Mouse (Mus musculus) midbrain, embryonic 12.5 days (tissue): Measurements from ENCODE around the gene Ptov1. TPM values are rescaled to one million over a fixed set of nuclear protein-coding genes. Genes with fewer than 3 reads are reported as not detected.
A peak's percentile ranks its signal among the peaks of the same experiment; 100 is the strongest.

Experiments used
- ATAC-seq: fragments of 200-750 bp; cut with Nextera tagmentation; 2 replicates; pipeline ENCODE4 v1.8.0; 2017; ENCODE audit warnings: low read depth, moderate TSS enrichment, moderate library complexity; ENCODE audit not compliant: low FRiP score
- H3K27ac ChIP-seq: fragments of 300-500 bp; sonication (generic); replicated peaks from 2 replicates; pipeline ENCODE4 v1.5.1; 2016; ENCODE audit warnings: mild to moderate bottlenecking
- H3K27me3 ChIP-seq: fragments of 300-500 bp; sonication (generic); 2 replicates; pipeline ENCODE4 v1.6.1; 2016; ENCODE audit warnings: mild to moderate bottlenecking
- H3K36me3 ChIP-seq: fragments of 300-500 bp; sonication (generic); 2 replicates; pipeline ENCODE4 v1.6.1; 2016
- H3K4me1 ChIP-seq: fragments of 300-500 bp; sonication (generic); 2 replicates; pipeline ENCODE4 v1.6.1; 2016
- H3K4me2 ChIP-seq: fragments of 300-500 bp; sonication (generic); replicated peaks from 2 replicates; pipeline ENCODE4 v1.6.1; 2016; ENCODE audit warnings: mild to moderate bottlenecking, moderate library complexity
- H3K4me3 ChIP-seq: fragments of 300-500 bp; sonication (generic); 2 replicates; pipeline ENCODE4 v1.5.1; 2016; ENCODE audit warnings: mild to moderate bottlenecking
- H3K9ac ChIP-seq: fragments of 300-500 bp; sonication (generic); replicated peaks from 2 replicates; pipeline ENCODE4 v1.6.1; 2016; ENCODE audit warnings: mild to moderate bottlenecking, moderate library complexity
- H3K9me3 ChIP-seq: fragments of 300-500 bp; sonication (generic); 2 replicates; pipeline ENCODE4 v1.6.1; 2016; ENCODE audit warnings: mild to moderate bottlenecking
- WGBS: fragments of 180-500 bp; shearing (Covaris S2); methylation state at CpG from one replicate; pipeline ENCODE4 v1.1.7; 2016; 5-methylcytosine and 5-hydroxymethylcytosine counted together
- polyA plus RNA-seq: library from polyadenylated mRNA; unstranded; fragments of >200 nt; fragmentation: Nextera tagmentation; extraction: Ambion mirVana; gene quantifications from 2 replicates; pipeline ENCODE4 v1.2.1, GENCODE M21; 2016

The Ptov1 gene
- polyA plus RNA-seq, 1 experiment from 2014 or later = 605 TPM

DNA sequence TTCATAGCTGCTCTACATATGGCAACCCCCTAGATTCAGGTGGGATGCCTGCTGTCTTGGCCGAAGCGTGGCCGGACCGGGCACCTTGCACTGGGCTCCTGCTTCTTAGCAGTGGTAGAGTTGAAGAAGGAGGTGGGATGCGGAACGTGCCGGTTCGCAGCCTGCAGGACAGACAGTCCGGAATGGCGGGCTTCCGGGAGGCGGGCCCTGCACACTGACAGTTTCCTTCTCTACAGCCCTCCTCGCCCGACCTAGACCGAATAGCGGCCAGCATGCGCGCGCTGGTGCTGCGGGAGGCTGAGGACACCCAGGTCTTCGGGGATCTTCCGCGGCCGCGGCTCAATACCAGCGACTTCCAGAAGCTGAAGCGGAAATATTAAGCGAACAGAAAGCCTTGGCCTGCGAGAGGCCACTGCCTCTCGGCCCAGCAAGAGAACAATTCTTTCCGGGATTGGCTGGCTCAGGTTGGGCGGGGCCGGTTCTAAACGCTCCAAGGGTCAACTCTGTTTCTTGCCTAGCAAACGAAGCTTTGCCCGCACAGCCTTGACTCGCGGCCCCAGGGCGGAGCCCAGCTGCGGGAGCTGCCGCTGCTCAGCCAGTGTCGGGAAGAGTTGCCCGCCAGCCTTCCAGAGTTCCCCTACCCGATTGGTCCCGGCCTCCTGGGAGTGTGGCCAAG lies 15.1 kb downstream of the Ptov1 start:
- Histone ChIP-seq H3K4me2 (peak overlapping the region; percentile 77), H3K27me3 (no peaks in the 10 kb centered on the region), H3K9me3 (no peaks in the 10 kb centered on the region), H3K4me1 (peaks cover 60% of the 10 kb centered on the region), H3K9ac (peak overlapping the region; percentile 69), H3K36me3 (peaks cover 14% of the 10 kb centered on the region), H3K4me3 (peak overlapping the region; percentile 46), H3K27ac (peak overlapping the region; percentile 90)
- under 1% methylated on average over 45 of the region's 45 CpGs for WGBS
- no peak for ATAC-seq

DNA sequence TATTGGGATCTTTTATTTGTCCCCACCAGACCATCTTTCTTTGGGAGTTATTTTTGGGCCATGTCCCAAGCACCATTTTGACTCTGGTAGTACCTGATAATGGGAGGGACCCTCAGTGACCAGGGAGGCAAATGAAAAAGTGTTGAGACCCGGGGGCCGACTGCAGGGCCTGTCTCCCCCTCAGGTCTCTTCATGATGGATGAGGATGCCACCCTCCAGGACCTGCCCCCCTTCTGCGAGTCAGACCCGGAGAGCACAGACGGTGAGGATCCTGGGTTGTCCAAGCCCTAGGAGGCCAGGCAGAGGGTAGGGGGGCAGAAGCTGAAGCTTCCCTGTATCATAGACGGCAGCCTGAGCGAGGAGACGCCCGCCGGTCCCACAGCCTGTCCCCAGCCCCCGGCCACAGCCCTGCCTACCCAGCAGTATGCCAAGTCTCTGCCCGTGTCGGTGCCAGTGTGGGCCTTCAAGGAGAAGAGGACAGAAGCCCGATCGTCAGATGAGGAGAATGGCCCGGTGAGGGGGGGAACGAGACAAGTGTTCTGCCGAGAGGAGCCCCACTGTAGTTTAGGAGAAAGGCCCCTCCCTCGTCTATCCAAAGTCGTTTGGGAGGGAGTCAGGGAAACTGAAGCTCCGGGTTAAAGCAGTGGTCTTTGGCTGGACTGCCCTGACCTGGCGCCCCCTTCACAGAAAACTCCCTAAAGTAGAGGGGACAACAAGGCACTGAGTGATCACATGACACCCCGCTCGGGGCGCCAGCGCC lies 15.8 kb downstream of the Ptov1 start:
- ATAC-seq = no peak
- WGBS = 34% methylated on average over 26 of the region's 26 CpGs
- Histone ChIP-seq H3K4me2 (peak overlapping the region; percentile 77), H3K4me3 (peak overlapping the region; percentile 46), H3K9me3 (no peaks in the 10 kb centered on the region), H3K27ac (peak overlapping the region; percentile 90), H3K36me3 (peaks cover 13% of the 10 kb centered on the region), H3K4me1 (peaks cover 60% of the 10 kb centered on the region), H3K9ac (peak overlapping the region; percentile 69), H3K27me3 (no peaks in the 10 kb centered on the region)

DNA sequence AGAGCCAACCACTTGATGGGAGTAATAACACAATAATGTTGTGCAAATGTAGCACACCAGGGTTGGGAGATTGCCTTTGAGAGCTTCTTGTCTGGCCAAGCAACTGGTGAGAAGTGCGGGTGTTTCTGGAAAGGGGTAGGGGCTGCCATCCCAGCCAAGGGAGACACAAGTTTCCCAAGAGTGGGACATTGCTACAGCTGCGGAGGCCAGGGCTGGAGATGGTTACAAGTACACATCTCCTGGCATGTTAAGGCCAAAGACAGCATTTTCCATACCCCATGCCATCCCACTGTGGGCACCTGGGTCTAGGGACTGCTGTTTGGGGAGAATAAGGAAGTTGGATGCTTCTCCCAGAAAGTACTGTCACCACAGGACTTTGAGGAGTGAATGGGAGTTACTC lies 16.5 kb downstream of the Ptov1 start:
- WGBS = 91% methylated on average over 2 of the region's 2 CpGs
- Histone ChIP-seq H3K9ac (peak overlapping the region; percentile 20; the same call in 1 of the 2 replicates), H3K4me3 (no peak overlapping the region), H3K4me1 (peaks cover 56% of the 10 kb centered on the region), H3K4me2 (no peak overlapping the region; the same call in 1 of the 2 replicates), H3K27ac (no peak overlapping the region), H3K36me3 (peaks cover 13% of the 10 kb centered on the region), H3K9me3 (no peaks in the 10 kb centered on the region), H3K27me3 (no peaks in the 10 kb centered on the region)
- no peak for ATAC-seq

DNA sequence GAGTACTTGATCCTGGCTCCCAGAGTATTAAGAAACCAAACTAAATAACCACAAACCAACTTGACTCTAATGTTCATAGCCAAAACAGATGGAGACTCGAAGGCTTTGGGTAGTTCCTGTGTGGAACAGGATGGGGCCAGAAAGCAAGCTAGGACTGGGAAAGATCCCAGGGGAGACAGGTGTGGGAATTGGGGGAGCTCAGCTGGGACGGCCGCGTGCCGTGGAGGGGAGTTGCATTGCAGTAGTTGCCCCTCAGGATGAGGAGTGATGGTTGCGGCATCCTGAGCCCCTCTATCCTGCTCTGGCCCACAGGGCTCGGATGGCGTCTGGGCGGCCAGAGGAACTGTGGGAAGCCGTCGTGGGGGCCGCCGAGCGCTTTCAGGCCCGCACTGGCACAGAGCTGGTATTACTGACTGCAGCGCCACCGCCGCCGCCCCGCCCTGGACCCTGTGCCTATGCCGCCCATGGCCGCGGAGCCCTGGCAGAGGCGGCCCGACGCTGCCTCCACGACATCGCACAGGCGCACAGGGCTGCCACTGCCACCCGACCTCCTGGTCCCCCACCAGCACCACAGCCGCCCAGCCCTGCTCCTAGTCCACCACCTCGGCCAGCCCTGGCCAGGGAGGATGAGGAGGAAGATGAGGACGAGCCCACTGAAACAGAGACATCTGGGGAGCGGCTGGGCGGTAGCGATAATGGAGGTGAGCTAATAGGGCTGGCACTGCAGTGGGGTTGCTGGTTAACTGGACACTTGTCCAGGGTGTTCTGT lies 17.1 kb downstream of the Ptov1 start:
- H3K36me3 ChIP-seq = peaks cover 13% of the 10 kb centered on the region
- H3K27ac ChIP-seq = no peak overlapping the region
- WGBS = 89% methylated on average over 35 of the region's 36 CpGs
- H3K9ac ChIP-seq = no peak overlapping the region; the same call in 1 of the 2 replicates
- H3K4me2 ChIP-seq = no peak overlapping the region
- no peak for ATAC-seq
- H3K4me3 ChIP-seq = 0 out of 2 replicates have a peak overlapping the region, but pooled peaks have one; percentile 12
- no peaks in the 10 kb centered on the region for H3K27me3 ChIP-seq
- no peaks in the 10 kb centered on the region for H3K9me3 ChIP-seq
- H3K4me1 ChIP-seq = peaks cover 57% of the 10 kb centered on the region

DNA sequence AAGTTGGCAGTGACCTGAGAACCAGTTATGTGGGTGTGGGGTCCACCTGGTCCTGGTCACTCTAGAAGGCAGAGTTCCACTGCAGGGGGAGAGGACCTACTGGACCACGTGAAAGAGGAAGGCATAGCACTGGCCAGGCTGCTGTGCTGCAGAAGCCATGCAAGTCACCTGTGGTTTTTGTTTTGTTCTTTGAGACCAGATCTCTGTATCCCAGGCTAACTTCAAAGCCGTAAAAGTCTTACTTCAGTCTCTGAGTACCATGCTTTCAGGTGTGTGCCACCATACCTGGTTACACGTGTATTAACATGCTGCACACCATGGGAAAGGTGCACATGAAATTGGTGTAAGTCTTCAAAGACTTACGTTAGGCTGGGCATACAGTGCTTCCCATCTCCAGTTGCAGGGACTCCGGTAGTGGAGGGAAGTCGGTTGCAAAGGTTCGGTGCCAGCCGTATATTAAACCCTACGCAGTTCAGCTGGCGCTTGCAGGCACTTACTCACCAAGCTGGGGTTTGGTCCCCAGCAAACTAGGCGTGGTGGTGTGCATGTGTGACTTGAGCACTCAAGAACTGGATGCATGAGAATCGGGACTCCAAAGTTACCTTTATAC lies 17.9 kb downstream of the Ptov1 start:
- H3K9me3 ChIP-seq = no peaks in the 10 kb centered on the region
- H3K27me3 ChIP-seq = no peaks in the 10 kb centered on the region
- no peak for ATAC-seq
- H3K4me3 ChIP-seq = no peak overlapping the region
- WGBS = 94% methylated on average over 12 of the region's 12 CpGs
- peaks cover 59% of the 10 kb centered on the region for H3K4me1 ChIP-seq
- H3K36me3 ChIP-seq = peaks cover 14% of the 10 kb centered on the region
- H3K27ac ChIP-seq = no peak overlapping the region
- 0 out of 2 replicates have a peak overlapping the region, but pooled peaks have one; percentile 89 for H3K4me2 ChIP-seq
- no peak overlapping the region for H3K9ac ChIP-seq

DNA sequence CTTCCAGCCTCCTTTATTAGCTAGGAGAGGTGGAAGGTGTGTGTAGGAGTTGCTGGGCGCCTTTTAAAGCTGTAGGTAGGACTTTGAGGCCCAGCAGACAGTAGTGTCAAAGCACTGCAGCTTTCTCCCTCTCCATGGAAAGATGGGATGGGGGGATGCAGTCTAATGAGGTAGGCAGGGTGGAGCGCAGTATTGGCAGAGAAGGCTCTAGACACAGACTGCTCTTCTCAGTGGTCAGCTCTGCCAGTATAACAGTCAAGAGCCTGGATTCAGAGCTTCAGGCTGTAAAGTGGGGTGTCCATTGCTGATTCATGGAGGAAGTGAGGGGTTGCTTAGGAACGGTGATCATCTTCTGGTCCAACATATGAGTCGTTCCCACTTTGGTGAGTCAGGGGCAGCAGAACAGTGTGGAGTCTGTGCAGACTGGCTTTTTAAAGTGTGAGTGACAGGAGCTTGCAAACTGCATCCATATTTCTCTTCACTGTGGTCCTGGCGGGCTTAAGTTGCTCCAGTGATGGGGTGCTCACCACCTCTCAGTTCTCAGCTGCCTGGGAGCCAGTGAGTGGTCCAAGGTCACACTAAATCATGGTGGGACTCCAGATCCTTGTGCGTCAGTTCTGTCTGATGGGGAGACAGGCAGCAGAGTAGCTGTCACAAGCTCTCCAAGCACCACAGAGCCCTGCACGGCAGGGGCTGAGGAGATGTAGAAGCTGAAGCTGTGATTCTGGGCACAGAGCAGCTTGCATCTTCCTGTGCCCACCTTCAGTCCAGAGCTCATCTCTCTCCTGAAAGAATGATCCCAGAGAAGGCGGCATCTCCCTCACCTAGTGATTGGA lies 18.6 kb downstream of the Ptov1 start:
- no peaks in the 10 kb centered on the region for H3K9me3 ChIP-seq
- peak overlapping the region; percentile 78 for H3K4me3 ChIP-seq
- peak overlapping the region; percentile 93; the same call in 1 of the 2 replicates for H3K27ac ChIP-seq
- H3K27me3 ChIP-seq = no peaks in the 10 kb centered on the region
- 81% methylated on average over 8 of the region's 8 CpGs for WGBS
- H3K4me1 ChIP-seq = peaks cover 54% of the 10 kb centered on the region
- H3K9ac ChIP-seq = peak overlapping the region; percentile 67
- H3K36me3 ChIP-seq = peaks cover 22% of the 10 kb centered on the region
- H3K4me2 ChIP-seq = peak overlapping the region; percentile 89
- no peak for ATAC-seq

DNA sequence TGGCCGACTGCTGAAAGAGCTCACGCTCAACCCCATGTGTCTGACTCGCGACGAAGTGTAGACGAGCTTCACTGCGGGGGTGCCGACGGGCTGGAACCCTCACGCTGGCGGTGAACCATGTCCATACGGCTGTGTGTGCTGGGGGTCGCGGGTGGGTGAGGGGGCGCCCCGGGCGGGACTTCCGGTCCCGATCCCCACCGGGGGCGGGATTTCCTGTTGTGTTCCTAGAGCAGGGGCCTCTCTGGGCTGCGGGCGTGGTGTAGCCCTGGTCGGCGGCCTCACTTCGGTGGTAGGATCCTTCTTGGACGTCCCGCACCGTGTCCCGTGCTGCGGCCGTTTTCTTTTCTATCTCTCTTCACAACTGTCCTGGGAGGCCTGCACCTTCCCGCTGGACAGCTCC lies 19.4 kb downstream of the Ptov1 start:
- Histone ChIP-seq H3K27ac (peak overlapping the region; percentile 93), H3K9me3 (no peaks in the 10 kb centered on the region), H3K4me3 (peak overlapping the region; percentile 78), H3K9ac (peak overlapping the region; percentile 67), H3K4me1 (peaks cover 51% of the 10 kb centered on the region), H3K27me3 (no peaks in the 10 kb centered on the region), H3K36me3 (peaks cover 30% of the 10 kb centered on the region), H3K4me2 (peak overlapping the region; percentile 89)
- ATAC-seq = peak; percentile 63
- WGBS = 0% methylated on average over 33 of the region's 33 CpGs

DNA sequence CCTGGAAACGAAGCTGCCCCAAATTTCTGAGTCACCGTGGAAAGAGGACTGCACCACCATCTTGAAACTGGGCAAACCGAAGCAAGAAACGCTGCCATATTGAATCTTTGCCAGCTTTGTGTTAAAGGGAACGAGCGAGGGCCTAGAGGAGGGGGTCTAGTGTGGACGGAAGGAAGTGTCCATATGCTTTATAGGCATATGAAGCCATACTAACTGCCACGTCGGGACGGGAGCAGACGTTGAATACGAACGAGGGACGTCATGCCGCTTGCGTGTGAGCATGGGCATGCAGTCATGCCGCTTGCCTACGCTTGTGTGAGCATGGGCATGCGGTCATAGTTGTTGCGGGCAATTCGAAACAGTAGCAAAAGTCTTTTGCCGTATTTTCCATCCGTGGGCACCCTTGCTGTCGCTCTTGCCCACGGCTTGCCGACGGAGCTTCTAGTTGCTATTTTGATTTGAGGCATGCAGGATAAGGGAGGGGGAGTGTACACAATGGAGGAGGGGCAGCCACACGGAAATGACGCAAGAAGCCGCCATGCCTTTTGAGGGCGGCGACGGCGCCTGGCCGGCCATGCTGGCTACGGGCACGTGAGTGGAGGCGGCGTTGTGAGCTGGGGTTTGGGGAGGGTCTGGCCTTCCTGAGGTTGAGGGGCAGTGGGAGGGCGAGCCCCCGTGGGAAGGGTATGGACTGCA lies 20.0 kb downstream of the Ptov1 start:
- H3K9ac ChIP-seq = peak overlapping the region; percentile 67
- no peaks in the 10 kb centered on the region for H3K9me3 ChIP-seq
- H3K4me3 ChIP-seq = peak overlapping the region; percentile 78
- peaks cover 36% of the 10 kb centered on the region for H3K36me3 ChIP-seq
- peak overlapping the region; percentile 89 for H3K4me2 ChIP-seq
- no peaks in the 10 kb centered on the region for H3K27me3 ChIP-seq
- H3K27ac ChIP-seq = peak overlapping the region; percentile 93
- ATAC-seq = peak; percentile 74
- H3K4me1 ChIP-seq = peaks cover 46% of the 10 kb centered on the region
- under 1% methylated on average over 39 of the region's 41 CpGs for WGBS

DNA sequence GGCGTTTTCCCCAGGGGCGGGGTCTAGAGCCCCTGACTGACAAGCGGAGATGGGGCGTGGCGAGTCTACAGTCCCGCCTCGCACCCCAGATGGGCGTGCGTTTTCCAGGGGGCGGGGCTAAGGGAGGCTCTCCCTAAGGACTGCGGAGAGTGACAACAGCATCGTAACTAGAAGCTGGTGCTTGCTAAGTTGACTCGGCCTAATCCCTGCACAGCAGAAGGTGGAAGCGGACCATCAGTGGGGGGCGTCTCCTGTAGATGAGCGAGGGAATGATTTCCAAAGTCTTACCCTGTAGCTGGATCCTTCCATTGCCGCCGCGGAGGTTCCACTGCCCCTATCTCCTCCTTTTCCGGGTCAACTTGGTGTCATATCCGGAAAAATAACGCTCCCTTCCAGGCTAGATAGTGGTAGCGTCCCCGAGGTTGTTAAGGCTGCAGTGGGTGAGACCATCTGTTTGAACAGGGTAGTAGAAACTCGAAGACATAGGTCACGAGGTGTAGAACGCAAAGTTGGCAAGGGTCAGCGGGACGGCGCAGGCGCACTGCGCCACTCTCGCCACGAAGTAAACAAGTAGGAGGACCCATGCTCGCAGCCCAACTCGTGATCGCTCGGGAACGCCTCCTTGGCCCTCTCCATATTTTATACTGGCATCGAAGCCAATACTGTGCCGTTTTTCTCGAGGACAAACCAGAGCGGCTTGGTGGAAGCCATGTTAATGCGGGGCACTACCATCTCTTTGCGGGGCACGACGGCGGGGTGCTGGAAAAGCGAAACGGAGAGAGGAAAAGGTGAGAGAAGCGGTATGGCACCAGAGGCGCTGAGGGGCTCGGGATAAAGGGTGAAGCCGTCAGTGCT lies 20.8 kb downstream of the Ptov1 start, which contains the start of the genes Akt1s1 and Tbc1d17:
Akt1s1 (plus strand) TSS at position 431 of the 855 bp plus-strand sequence.
Tbc1d17 (minus strand) TSS at position 519 of the 855 bp plus-strand sequence.
- Histone ChIP-seq H3K36me3 (peaks cover 44% of the 10 kb centered on the region), H3K4me2 (peak within 1 kb of the TSS; percentile 89), H3K4me1 (peaks cover 38% of the 10 kb centered on the region), H3K27ac (peak within 1 kb of the TSS; percentile 93), H3K9ac (peak within 1 kb of the TSS; percentile 67), H3K9me3 (no peaks in the 10 kb centered on the region), H3K27me3 (no peaks in the 10 kb centered on the region), H3K4me3 (peak within 1 kb of the TSS; percentile 78)
- under 1% methylated on average over 54 of the region's 54 CpGs for WGBS
- peak; percentile 82 for ATAC-seq

DNA sequence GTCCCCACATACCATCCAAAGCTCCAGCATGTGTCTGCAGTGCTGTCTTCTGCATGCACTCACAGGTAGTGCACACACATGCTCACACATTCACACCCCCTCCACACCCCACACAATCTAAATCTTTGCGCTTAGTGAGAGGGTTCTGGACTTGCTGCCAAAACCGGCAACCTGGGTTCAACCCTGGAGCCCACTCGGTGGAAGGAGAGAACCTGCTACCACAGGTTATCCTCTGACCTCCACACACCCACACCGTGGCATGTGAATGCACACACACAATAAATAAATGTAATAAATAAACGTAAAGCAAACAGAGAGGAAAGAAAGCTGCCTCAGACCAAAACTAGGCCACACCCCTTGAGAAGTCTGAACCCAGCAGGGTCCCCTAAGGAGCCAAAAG lies 21.8 kb downstream of the Ptov1 start:
- no peaks in the 10 kb centered on the region for H3K9me3 ChIP-seq
- H3K4me3 ChIP-seq = peak overlapping the region; percentile 78
- peaks cover 29% of the 10 kb centered on the region for H3K4me1 ChIP-seq
- H3K36me3 ChIP-seq = peaks cover 46% of the 10 kb centered on the region
- 90% methylated on average over 5 of the region's 5 CpGs for WGBS
- H3K9ac ChIP-seq = peak overlapping the region; percentile 51
- H3K4me2 ChIP-seq = peak overlapping the region; percentile 89
- peak overlapping the region; percentile 93; the same call in 1 of the 2 replicates for H3K27ac ChIP-seq
- no peak for ATAC-seq
- no peaks in the 10 kb centered on the region for H3K27me3 ChIP-seq
